Mouse (Mus musculus): Measurements from ENCODE around the gene Ica1. TPM values are rescaled to one million over a fixed set of nuclear protein-coding genes. Genes with fewer than 3 reads are reported as not detected.
A peak's percentile ranks its signal among the peaks of the same experiment; 100 is the strongest.

Gene Ica1
- total RNA-seq, 2 experiments from 2014 or later: 63.2 to 70.0 TPM

GRCm38 (mm10) chr6:8752984-8753722 lies 25.1 kb downstream of the Ica1 start:
- DNase-seq (ENCODE audit: low spot score in 2 of 2): no peak
- intact Hi-C loops (cut with DNase I): no loop called here

- intact Hi-C loops (cut with DNase I): no loop called here
- no peak for DNase-seq (ENCODE audit: low spot score in 2 of 2)
Measured at GRCm38 (mm10) chr6:8744886-8745285, 33.4 kb downstream of the Ica1 start.

GRCm38 (mm10) chr6:8744273-8744785 lies 34.0 kb downstream of the Ica1 start:
- intact Hi-C loops (cut with DNase I): no loop called here
- no peak for DNase-seq (ENCODE audit: low spot score in 2 of 2)

- intact Hi-C loops (cut with DNase I): no loop called here
- DNase-seq (ENCODE audit: low spot score in 2 of 2): no peak
Measured at GRCm38 (mm10) chr6:8742449-8742848, 35.8 kb downstream of the Ica1 start.

GRCm38 (mm10) chr6:8741659-8742058 lies 36.6 kb downstream of the Ica1 start:
- intact Hi-C loops (cut with DNase I): no loop called here
- no peak for DNase-seq (ENCODE audit: low spot score in 2 of 2)

- intact Hi-C loops (cut with DNase I): no loop called here
- DNase-seq (ENCODE audit: low spot score in 2 of 2): no peak
Measured at GRCm38 (mm10) chr6:8740092-8740491, 38.2 kb downstream of the Ica1 start.

GRCm38 (mm10) chr6:8738396-8738795 lies 39.9 kb downstream of the Ica1 start:
- DNase-seq (ENCODE audit: low spot score in 2 of 2): peak in 1 of 2 experiments; percentile 20
- intact Hi-C loops (cut with DNase I): loop anchor here (5.0 kb wide), 4 partner anchors 226 to 1006 kb away; partner anchors contain the start of genes Gm45062, Rpa3 and Umad1

- intact Hi-C loops (cut with DNase I): loop anchor here (5.0 kb wide), 4 partner anchors 224 to 1004 kb away; partner anchors contain the start of genes Gm45062, Rpa3 and Umad1
- no peak for DNase-seq (ENCODE audit: low spot score in 2 of 2)
Measured at GRCm38 (mm10) chr6:8736493-8736820, 41.8 kb downstream of the Ica1 start.

GRCm38 (mm10) chr6:8735657-8736492 lies 42.4 kb downstream of the Ica1 start:
- peak; percentile 78 to 82 for DNase-seq (ENCODE audit: low spot score in 2 of 2)
- intact Hi-C loops (cut with DNase I): loop anchor here (5.0 kb wide), 4 partner anchors 224 to 1004 kb away; partner anchors contain the start of genes Gm45062, Rpa3 and Umad1

- intact Hi-C loops (cut with DNase I): loop anchor here (5.0 kb wide), 4 partner anchors 223 to 1003 kb away; partner anchors contain the start of genes Gm45062, Rpa3 and Umad1
- no peak for DNase-seq (ENCODE audit: low spot score in 2 of 2)
Measured at GRCm38 (mm10) chr6:8735044-8735443, 43.2 kb downstream of the Ica1 start.

GRCm38 (mm10) chr6:8732492-8732891 lies 45.8 kb downstream of the Ica1 start:
- DNase-seq (ENCODE audit: low spot score in 2 of 2): no peak
- intact Hi-C loops (cut with DNase I): no loop called here

- intact Hi-C loops (cut with DNase I): no loop called here
- no peak for DNase-seq (ENCODE audit: low spot score in 2 of 2)
Measured at GRCm38 (mm10) chr6:8731656-8732191, 46.6 kb downstream of the Ica1 start.

- no peak for DNase-seq (ENCODE audit: low spot score in 2 of 2)
- intact Hi-C loops (cut with DNase I): no loop called here
Measured at GRCm38 (mm10) chr6:8730433-8730832, 47.9 kb downstream of the Ica1 start.

- no peak for DNase-seq (ENCODE audit: low spot score in 2 of 2)
- intact Hi-C loops (cut with DNase I): no loop called here
Measured at GRCm38 (mm10) chr6:8727806-8728205, 50.5 kb downstream of the Ica1 start.

- intact Hi-C loops (cut with DNase I): no loop called here
- no peak for DNase-seq (ENCODE audit: low spot score in 2 of 2)
Measured at GRCm38 (mm10) chr6:8725610-8726009, 52.7 kb downstream of the Ica1 start.

- intact Hi-C loops (cut with DNase I): no loop called here
- peak in 1 of 2 experiments; percentile 41 for DNase-seq (ENCODE audit: low spot score in 2 of 2)
Measured at GRCm38 (mm10) chr6:8719692-8720091, 58.6 kb downstream of the Ica1 start.

GRCm38 (mm10) chr6:8717967-8718366 lies 60.3 kb downstream of the Ica1 start:
- intact Hi-C loops (cut with DNase I): no loop called here
- DNase-seq (ENCODE audit: low spot score in 2 of 2): no peak

GRCm38 (mm10) chr6:8716539-8716938 lies 61.7 kb downstream of the Ica1 start:
- DNase-seq (ENCODE audit: low spot score in 2 of 2): no peak
- intact Hi-C loops (cut with DNase I): no loop called here

- no peak for DNase-seq (ENCODE audit: low spot score in 2 of 2)
- intact Hi-C loops (cut with DNase I): no loop called here
Measured at GRCm38 (mm10) chr6:8711246-8711645, 67.0 kb downstream of the Ica1 start.

Data from left cerebral cortex, postnatal 14 days (tissue).